Mouse (Mus musculus) E14TG2a.4 (cell line): ENCODE data around the gene Slc16a3.

Experiments used
- H3K27me3 ChIP-seq: 2 replicates; pipeline ENCODE4 v1.6.1; 2014; ENCODE audit warnings: low read length, control low read depth; ENCODE audit not compliant: insufficient read depth
- H3K36me3 ChIP-seq: 2 replicates; pipeline ENCODE4 v1.6.1; 2014; ENCODE audit warnings: low read length, control low read depth; ENCODE audit not compliant: insufficient read depth
- H3K4me1 ChIP-seq: replicated peaks from 2 replicates; pipeline ENCODE4 v1.6.1; 2014; ENCODE audit warnings: low read depth, low read length, control low read depth
- H3K4me3 ChIP-seq: replicated peaks from 2 replicates; pipeline ENCODE4 v1.5.1; 2014; ENCODE audit warnings: mild to moderate bottlenecking, low read length
- H3K9me3 ChIP-seq: 2 replicates; pipeline ENCODE4 v1.6.1; 2014; ENCODE audit warnings: low read length, control low read depth
- CTCF ChIP-seq: conservative IDR thresholded peaks from 2 replicates; pipeline ENCODE4 v1.5.1; 2014; ENCODE audit warnings: low read length
- NANOG ChIP-seq: IDR thresholded peaks from 2 replicates; pipeline ENCODE4 v1.6.1; 2014; ENCODE audit warnings: borderline replicate concordance, low read length, mixed read lengths
- POU5F1 ChIP-seq: IDR thresholded peaks from 2 replicates; pipeline ENCODE4 v1.6.1; 2014; ENCODE audit warnings: low read length, borderline replicate concordance

Slc16a3 gene

DNA sequence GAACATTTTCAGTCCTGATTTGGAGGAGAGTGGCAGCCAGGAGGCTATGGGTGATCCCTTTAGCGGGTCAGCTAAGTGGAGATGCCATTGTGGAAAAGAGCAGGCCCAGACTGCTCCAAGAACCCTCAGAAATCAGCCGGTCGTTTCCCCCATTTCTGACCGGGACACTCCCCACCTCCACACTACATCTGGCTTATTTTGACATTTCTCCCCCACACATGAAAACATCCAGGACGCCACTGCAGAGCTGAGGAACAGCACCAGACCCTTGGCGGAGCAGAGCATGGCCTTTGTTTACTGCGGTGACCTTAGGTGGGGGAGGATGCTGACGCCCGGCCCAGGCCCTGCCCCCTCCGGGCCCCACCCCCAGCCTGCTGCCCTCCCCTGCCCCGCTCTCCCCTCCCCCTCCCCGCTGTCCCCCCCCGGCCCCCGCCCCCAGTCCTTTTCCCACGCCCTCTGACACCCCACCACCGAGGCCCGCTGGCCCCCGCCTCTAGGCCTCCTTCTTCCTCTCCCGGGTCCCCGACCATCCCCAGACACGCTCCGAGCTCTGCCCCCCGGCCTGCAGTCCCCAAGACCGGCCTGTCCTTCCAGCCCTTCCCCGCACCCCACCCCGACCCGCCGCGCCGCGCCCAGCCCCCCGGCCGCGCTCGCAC lies 42.0 kb downstream of the Slc16a3 start:
- TF ChIP-seq POU5F1, result no peak
- no peak for TF ChIP-seq NANOG
- TF ChIP-seq CTCF, result no peak
- peaks cover 54% of the 10 kb centered on the region for H3K4me1 ChIP-seq
- H3K36me3 ChIP-seq, result peaks cover 59% of the 10 kb centered on the region
- H3K27me3 ChIP-seq, result no peaks in the 10 kb centered on the region
- H3K4me3 ChIP-seq, result peak overlapping the region; percentile 95
- no peaks in the 10 kb centered on the region for H3K9me3 ChIP-seq

DNA sequence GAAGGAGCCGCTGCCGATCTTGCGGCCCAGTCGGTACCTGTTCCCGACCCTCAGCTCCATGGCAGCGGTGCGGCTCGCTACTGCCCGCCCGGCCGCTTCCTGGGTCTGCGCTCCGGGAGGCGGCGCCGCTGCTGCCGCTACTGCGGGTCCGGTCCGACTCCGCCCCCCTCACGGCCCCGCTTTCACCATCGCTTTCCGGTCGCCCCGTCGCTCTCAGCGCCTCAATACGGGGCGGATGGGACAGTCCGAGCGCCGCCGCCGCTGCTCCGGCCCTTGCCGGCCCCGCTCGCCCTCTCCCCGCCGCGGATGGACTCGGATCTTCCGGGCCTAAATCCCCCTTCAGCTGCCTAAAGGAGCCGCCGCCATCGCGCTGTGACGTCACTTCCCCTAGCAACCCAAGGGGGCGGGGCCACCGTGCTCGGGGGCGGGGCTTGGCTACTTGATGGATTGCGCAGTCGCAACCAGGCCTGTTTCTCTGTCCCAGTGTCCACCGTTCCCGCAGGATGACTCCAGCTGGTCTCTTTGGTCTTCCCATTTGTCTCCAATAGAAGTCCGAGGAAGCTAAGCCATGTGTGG lies 42.8 kb downstream of the Slc16a3 start, which contains the start of gene Csnk1d:
TSS of gene Csnk1d (minus strand) at position 380 of the 576 bp plus-strand sequence.
- Histone ChIP-seq H3K9me3 (no peaks in the 10 kb centered on the region), H3K27me3 (no peaks in the 10 kb centered on the region), H3K4me3 (peak within 1 kb of the TSS; percentile 95), H3K4me1 (peaks cover 47% of the 10 kb centered on the region), H3K36me3 (peaks cover 51% of the 10 kb centered on the region)
- TF ChIP-seq CTCF (no peak), POU5F1 (no peak), NANOG (no peak)

DNA sequence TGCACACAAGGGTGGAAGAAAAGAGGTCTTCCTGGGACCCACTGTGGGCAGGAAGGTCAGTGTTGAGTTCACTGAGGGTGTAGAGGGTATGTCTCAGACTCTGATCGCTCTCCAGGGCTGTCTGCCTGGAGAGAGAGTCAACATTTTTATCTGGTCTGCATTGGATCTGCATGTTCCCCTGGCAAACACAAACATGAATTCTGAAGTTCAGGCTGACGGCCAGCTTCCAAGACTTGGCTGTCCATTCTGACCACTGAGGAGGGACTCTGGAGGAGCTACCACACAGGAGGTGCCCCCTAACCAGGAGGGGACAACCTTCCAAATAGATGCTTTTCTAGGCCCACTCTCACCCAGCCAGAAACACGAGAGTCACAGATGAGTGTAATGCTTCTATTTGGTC lies 43.5 kb downstream of the Slc16a3 start:
- H3K9me3 ChIP-seq, result no peaks in the 10 kb centered on the region
- H3K36me3 ChIP-seq, result peaks cover 49% of the 10 kb centered on the region
- H3K4me1 ChIP-seq, result peaks cover 46% of the 10 kb centered on the region
- TF ChIP-seq NANOG, result no peak
- no peak for TF ChIP-seq POU5F1
- TF ChIP-seq CTCF, result no peak
- peak overlapping the region; percentile 95 for H3K4me3 ChIP-seq
- no peaks in the 10 kb centered on the region for H3K27me3 ChIP-seq

DNA sequence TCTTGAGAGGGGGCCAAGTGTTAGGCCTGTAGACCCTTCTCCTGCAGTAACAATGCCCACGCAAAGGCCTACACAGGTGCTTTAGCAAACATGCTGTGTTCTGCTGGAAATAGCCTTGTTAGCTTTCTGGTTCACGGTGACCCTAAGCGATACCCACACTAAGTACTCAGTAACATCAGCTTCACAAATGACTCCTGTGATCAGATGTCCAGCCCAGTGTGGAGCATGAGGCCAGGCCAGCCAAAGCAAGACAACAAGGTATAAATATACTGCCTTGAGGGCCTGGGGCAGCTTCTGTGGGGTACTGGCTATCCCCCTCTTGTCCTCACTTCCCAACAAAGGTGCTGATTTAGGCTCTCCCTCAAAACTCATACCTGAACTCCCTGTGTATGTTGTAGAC lies 44.8 kb downstream of the Slc16a3 start:
- TF ChIP-seq NANOG, result no peak
- no peak for TF ChIP-seq POU5F1
- TF ChIP-seq CTCF, result no peak

DNA sequence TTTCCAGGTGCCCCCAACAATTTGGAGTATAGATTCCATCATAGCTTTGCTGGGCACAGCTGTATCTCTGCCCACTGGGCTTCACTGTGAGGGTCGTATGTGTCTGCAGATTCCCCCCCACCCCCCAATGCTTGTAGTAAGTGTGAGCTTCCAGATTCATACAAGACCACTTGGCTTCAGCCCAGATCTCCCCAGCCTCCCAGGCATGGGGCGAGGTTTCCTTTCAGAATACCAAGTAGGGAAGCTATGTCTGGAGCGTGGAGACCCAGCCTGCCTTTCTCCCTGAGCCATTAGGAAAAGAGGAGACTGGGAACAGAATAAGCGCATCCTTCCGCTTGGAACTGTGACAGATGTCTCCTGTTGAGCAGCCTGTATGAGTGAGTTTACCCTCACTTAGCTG lies 45.3 kb downstream of the Slc16a3 start:
- Histone ChIP-seq H3K4me3 (no peak overlapping the region), H3K36me3 (peaks cover 33% of the 10 kb centered on the region), H3K9me3 (no peaks in the 10 kb centered on the region), H3K27me3 (no peaks in the 10 kb centered on the region), H3K4me1 (peaks cover 28% of the 10 kb centered on the region)
- TF ChIP-seq POU5F1, result no peak
- TF ChIP-seq CTCF, result no peak
- TF ChIP-seq NANOG, result no peak

More for the DNA sequence above, 44.8 kb downstream of the Slc16a3 start:
- no peak overlapping the region for H3K4me3 ChIP-seq
- H3K36me3 ChIP-seq, result peaks cover 38% of the 10 kb centered on the region
- H3K9me3 ChIP-seq, result no peaks in the 10 kb centered on the region
- H3K4me1 ChIP-seq, result peaks cover 33% of the 10 kb centered on the region
- H3K27me3 ChIP-seq, result no peaks in the 10 kb centered on the region

DNA sequence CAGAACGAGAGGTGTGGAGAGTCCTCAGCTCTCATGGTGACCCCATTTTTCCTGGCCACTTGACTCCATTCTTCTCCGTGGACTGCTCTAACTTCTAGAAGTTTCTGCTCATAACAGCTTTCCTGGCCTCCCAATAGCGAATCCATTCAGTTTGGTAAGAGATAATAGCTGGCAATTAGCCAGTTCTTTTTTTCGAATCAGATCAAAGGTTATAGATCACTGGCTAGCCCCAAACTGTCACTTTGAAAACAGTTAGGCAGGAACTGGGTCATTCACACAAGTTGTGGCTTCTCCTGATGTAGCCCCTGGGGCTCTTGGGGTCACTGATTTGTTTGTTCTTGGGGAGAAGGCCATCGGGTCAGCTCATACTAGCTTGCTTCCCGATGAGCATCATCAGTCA lies 46.5 kb downstream of the Slc16a3 start:
- no peaks in the 10 kb centered on the region for H3K9me3 ChIP-seq
- H3K4me3 ChIP-seq, result no peak overlapping the region
- peaks cover 23% of the 10 kb centered on the region for H3K36me3 ChIP-seq
- peaks cover 16% of the 10 kb centered on the region for H3K4me1 ChIP-seq
- TF ChIP-seq POU5F1 (no peak), CTCF (no peak), NANOG (no peak)
- no peaks in the 10 kb centered on the region for H3K27me3 ChIP-seq

DNA sequence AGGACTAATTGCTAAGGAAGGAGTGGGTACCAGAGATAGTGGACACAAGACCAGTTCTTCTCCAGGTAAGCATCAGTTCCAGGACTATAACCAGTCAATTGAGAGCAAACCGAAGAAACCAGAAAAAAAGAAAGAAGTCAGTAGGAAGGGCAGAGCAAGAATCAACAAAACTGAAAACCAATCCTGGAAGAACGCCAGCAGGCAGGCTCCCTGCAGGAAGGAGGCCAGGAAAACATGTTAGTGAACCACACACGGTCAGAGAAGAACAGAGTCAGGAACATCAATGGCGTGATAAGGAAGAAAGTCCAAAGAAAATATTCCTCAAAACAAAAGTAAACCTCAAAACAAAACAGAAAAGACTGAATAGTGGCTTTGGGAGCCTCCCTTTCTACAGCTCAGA lies 53.7 kb downstream of the Slc16a3 start:
- Histone ChIP-seq H3K9me3 (no peaks in the 10 kb centered on the region; the same call in 1 of the 2 replicates), H3K27me3 (no peaks in the 10 kb centered on the region), H3K4me3 (no peak overlapping the region), H3K4me1 (peaks cover 21% of the 10 kb centered on the region), H3K36me3 (peaks cover under 1% of the 10 kb centered on the region; the same call in 1 of the 2 replicates)
- TF ChIP-seq POU5F1 (no peak), NANOG (no peak), CTCF (no peak)

DNA sequence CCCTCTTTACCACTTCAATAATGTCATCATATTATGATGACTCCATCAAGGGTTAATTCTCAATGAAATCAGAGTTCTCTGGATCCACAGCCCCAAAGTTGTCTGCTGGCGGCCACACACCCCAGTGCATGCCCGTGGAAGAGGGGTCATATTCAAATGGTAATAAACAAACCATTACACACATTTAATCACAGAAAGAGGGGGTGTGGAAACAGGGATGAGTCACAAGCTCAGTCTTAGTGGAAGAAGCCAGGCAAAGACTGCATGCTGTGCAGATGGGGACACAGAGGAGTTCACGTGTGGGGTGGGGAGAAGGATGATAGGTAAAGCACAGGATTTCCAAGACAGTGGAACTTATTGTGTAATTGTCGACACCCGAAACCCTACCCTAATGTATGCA lies 56.0 kb downstream of the Slc16a3 start:
- H3K9me3 ChIP-seq, result no peaks in the 10 kb centered on the region; the same call in 1 of the 2 replicates
- peaks cover 21% of the 10 kb centered on the region for H3K4me1 ChIP-seq
- no peak overlapping the region for H3K4me3 ChIP-seq

DNA sequence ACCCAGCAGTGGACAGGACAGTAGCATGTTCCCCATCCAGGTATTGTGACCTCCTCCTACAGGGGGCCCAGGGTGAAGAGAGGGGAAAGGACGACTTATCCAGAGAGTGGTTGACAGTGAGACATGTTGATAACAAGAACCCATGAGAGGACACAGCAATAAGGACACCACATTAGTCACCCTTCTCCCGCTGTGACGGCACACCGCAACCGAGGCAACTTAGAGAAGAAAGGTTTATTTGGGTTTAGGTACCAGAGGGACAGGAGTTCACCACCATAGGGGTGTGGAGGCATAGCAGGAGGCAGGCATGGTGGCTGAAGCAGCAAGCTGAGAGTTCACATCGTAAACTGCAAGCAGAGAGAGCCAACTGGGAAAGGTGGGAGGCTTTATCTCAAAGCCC lies 57.9 kb downstream of the Slc16a3 start:
- no peak for TF ChIP-seq NANOG
- TF ChIP-seq POU5F1, result no peak
- TF ChIP-seq CTCF, result no peak
- peaks cover 14% of the 10 kb centered on the region for H3K4me1 ChIP-seq
- peaks cover 6% of the 10 kb centered on the region; the same call in 1 of the 2 replicates for H3K27me3 ChIP-seq
- no peaks in the 10 kb centered on the region for H3K36me3 ChIP-seq
- H3K4me3 ChIP-seq, result no peak overlapping the region
- no peaks in the 10 kb centered on the region for H3K9me3 ChIP-seq

More for the DNA sequence above, 56.0 kb downstream of the Slc16a3 start:
- TF ChIP-seq NANOG (no peak), CTCF (no peak), POU5F1 (no peak)
- no peaks in the 10 kb centered on the region for H3K36me3 ChIP-seq
- peaks cover 6% of the 10 kb centered on the region; the same call in 1 of the 2 replicates for H3K27me3 ChIP-seq
